Mouse (Mus musculus) intestine, postnatal 0 days (tissue): ENCODE data around the gene Zfp791. TPM values are rescaled to one million over a fixed set of nuclear protein-coding genes. Genes with fewer than 3 reads are reported as not detected.

ENCODE experiments used
- ATAC-seq: fragments of 200-750 bp; cut with Nextera tagmentation; 2 replicates; pipeline ENCODE4 v1.8.0; 2017; ENCODE audit warnings: mild to moderate bottlenecking, moderate TSS enrichment, moderate library complexity
- H3K27ac ChIP-seq: fragments of 300-500 bp; sonication (generic); 2 replicates; pipeline ENCODE4 v1.5.1; 2014; ENCODE audit warnings: mild to moderate bottlenecking, low read depth, low read length, moderate library complexity
- H3K27me3 ChIP-seq: fragments of 300-500 bp; sonication (generic); replicated peaks from 2 replicates; pipeline ENCODE4 v1.6.1; 2014; ENCODE audit warnings: low read length, mixed read lengths; ENCODE audit not compliant: control insufficient read depth, insufficient read depth
- H3K36me3 ChIP-seq: fragments of 300-500 bp; sonication (generic); 2 replicates; pipeline ENCODE4 v1.6.1; 2014; ENCODE audit warnings: mild to moderate bottlenecking, moderate library complexity; ENCODE audit not compliant: control insufficient read depth, insufficient read depth
- H3K4me1 ChIP-seq: fragments of 300-500 bp; sonication (generic); replicated peaks from 2 replicates; pipeline ENCODE4 v1.6.1; 2014; ENCODE audit warnings: antibody characterized with exemption, low read length, mixed read lengths; ENCODE audit not compliant: control insufficient read depth, insufficient read depth
- H3K4me2 ChIP-seq: fragments of 300-500 bp; sonication (generic); replicated peaks from 2 replicates; pipeline ENCODE4 v1.6.1; 2014; ENCODE audit warnings: low read depth, mild to moderate bottlenecking, moderate library complexity
- H3K4me3 ChIP-seq: fragments of 300-500 bp; sonication (generic); 2 replicates; pipeline ENCODE4 v1.5.1; 2014; ENCODE audit warnings: low read depth, low read length
- H3K9ac ChIP-seq: fragments of 300-500 bp; sonication (generic); 2 replicates; pipeline ENCODE4 v1.6.1; 2014; ENCODE audit warnings: mild to moderate bottlenecking, low read depth, low read length
- H3K9me3 ChIP-seq: fragments of 300-500 bp; sonication (generic); 2 replicates; pipeline ENCODE4 v1.6.1; 2016; ENCODE audit warnings: mixed run types; ENCODE audit not compliant: control insufficient read depth
- CTCF ChIP-seq: sonication (generic); IDR thresholded peaks from 2 replicates; pipeline ENCODE4 v1.5.1; 2016; ENCODE audit warnings: low read depth, mild to moderate bottlenecking, control low read depth, antibody characterized with exemption, moderate library complexity
- WGBS: fragments of 180-500 bp; shearing (Covaris S2); extraction: QIAGEN DNeasy Blood & Tissue Kit; methylation state at CpG from one replicate; pipeline ENCODE4 v1.1.7; 2014; 5-methylcytosine and 5-hydroxymethylcytosine counted together
- polyA plus RNA-seq: library from polyadenylated mRNA; unstranded; fragments of >200 nt; fragmentation: Nextera tagmentation; extraction: Ambion mirVana; gene quantifications from 2 replicates; pipeline ENCODE4 v1.2.1, GENCODE M21; 2015

Gene Zfp791
- polyA plus RNA-seq, 1 experiment from 2014 or later, result 1.4 TPM

DNA sequence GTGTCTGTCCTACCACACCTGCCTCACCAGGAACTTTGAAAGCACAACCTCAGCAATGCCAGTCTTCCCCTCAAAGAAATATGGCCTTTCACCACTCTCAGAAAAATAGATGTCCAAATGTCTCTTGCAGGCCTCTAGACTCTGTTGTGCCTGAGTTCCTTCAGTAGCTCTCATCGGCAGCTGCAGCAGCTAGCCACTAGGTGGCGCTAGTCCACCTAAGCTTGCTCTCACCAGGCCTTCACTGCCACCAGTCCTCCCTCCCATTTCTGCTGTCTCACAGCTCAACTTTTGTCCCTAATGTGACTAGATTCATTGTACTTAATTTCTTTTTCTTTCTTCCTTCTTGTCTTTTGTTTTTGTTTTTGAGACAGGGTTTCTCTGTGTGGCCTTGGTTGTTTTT lies 45.9 kb downstream of the Zfp791 start:
- H3K9me3 ChIP-seq, result no peaks in the 10 kb centered on the region
- no peak overlapping the region for H3K4me2 ChIP-seq
- 0% methylated on average over 2 of the region's 2 CpGs for WGBS
- H3K4me1 ChIP-seq, result no peaks in the 10 kb centered on the region; the same call in 1 of the 2 replicates
- TF ChIP-seq CTCF, result peak; percentile 98
- H3K27ac ChIP-seq, result peak overlapping the region; percentile 50; the same call in 1 of the 2 replicates
- no peak for ATAC-seq
- H3K27me3 ChIP-seq, result no peaks in the 10 kb centered on the region
- H3K4me3 ChIP-seq, result no peak overlapping the region
- peaks cover 39% of the 10 kb centered on the region for H3K36me3 ChIP-seq
- H3K9ac ChIP-seq, result no peak overlapping the region

- no peak overlapping the region for H3K4me2 ChIP-seq
- no peak for ATAC-seq
- TF ChIP-seq CTCF, result peak; percentile 71
- WGBS, result 69% methylated on average over 9 of the region's 9 CpGs
- H3K4me1 ChIP-seq, result no peaks in the 10 kb centered on the region; the same call in 1 of the 2 replicates
- peaks cover 39% of the 10 kb centered on the region for H3K36me3 ChIP-seq
- no peak overlapping the region for H3K27ac ChIP-seq
- H3K4me3 ChIP-seq, result no peak overlapping the region
- H3K27me3 ChIP-seq, result no peaks in the 10 kb centered on the region
- no peak overlapping the region for H3K9ac ChIP-seq
- H3K9me3 ChIP-seq, result no peaks in the 10 kb centered on the region
These were observed 46.9 kb downstream of the Zfp791 start for GRCm38 (mm10) chr8:85076001-85076400.

- Histone ChIP-seq H3K9ac (no peak overlapping the region), H3K9me3 (no peaks in the 10 kb centered on the region), H3K36me3 (peaks cover 39% of the 10 kb centered on the region), H3K4me2 (no peak overlapping the region), H3K4me1 (peaks cover 2% of the 10 kb centered on the region; the same call in 1 of the 2 replicates), H3K27ac (no peak overlapping the region), H3K4me3 (no peak overlapping the region), H3K27me3 (no peaks in the 10 kb centered on the region)
- WGBS, result 90% methylated on average over 10 of the region's 10 CpGs
- TF ChIP-seq CTCF, result no peak
- no peak for ATAC-seq
These were observed 48.3 kb downstream of the Zfp791 start for GRCm38 (mm10) chr8:85074617-85075016.

DNA sequence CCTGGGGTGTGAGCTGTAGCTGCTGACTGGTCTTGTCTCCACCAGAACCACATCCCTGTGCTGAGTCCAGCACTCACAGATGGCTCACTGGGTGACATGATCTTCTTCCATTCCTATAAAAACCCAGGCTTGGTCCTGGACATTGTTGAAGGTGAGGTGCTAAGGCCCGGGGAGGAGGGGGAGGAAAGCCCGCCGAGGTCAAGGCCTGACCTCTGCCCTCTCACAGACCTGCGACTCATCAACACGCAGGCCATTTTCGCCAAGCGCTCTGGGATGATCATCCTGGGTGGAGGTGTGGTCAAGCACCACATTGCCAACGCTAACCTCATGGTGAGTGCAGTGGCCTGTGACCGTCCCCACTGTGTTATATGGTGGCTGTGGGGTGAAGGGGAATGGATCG lies 48.7 kb downstream of the Zfp791 start:
- WGBS, result 63% methylated on average over 10 of the region's 10 CpGs
- ATAC-seq, result no peak

GRCm38 (mm10) chr8:85073041-85073612 lies 49.8 kb downstream of the Zfp791 start:
- H3K9ac ChIP-seq, result no peak overlapping the region
- H3K4me2 ChIP-seq, result no peak overlapping the region
- H3K36me3 ChIP-seq, result peaks cover 33% of the 10 kb centered on the region
- H3K4me1 ChIP-seq, result 0 out of 2 replicates have a peak, but pooled peaks cover 2% of the 10 kb centered on the region
- no peaks in the 10 kb centered on the region for H3K27me3 ChIP-seq
- H3K4me3 ChIP-seq, result no peak overlapping the region
- no peak for ATAC-seq
- no peak overlapping the region for H3K27ac ChIP-seq
- 94% methylated on average over 15 of the region's 15 CpGs for WGBS
- no peak for TF ChIP-seq CTCF
- no peaks in the 10 kb centered on the region for H3K9me3 ChIP-seq

More for the DNA sequence above, 48.7 kb downstream of the Zfp791 start:
- Histone ChIP-seq H3K36me3 (peaks cover 39% of the 10 kb centered on the region), H3K4me3 (no peak overlapping the region), H3K4me2 (no peak overlapping the region), H3K9ac (no peak overlapping the region), H3K4me1 (0 out of 2 replicates have a peak, but pooled peaks cover 2% of the 10 kb centered on the region), H3K9me3 (no peaks in the 10 kb centered on the region), H3K27ac (no peak overlapping the region), H3K27me3 (no peaks in the 10 kb centered on the region)
- TF ChIP-seq CTCF, result no peak

DNA sequence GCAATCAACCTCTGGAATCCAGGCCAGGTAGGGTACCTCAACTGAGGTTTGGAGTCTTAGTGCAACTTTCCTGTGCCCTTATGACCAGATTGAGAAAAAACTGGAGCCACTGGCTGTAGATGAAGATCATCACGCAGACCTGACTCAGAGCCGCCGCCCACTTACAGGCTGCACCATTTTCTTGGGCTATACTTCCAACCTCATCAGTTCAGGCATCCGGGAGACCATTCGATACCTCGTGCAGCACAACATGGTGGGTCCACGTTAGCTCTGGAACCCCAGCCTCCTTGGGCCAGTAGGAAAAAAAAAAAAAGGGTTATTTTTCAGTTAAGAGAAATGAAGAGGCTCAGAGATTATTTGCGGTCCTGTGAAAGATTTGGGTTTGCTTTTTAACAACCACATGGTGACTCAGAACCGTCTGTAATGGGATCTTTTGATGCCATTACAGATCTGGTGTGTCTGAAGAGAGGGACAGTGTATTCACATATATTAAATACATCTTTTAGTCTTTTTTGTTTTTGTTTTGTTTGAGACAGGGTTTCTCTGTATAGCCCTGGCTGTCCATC lies 50.4 kb downstream of the Zfp791 start:
- Histone ChIP-seq H3K36me3 (peaks cover 37% of the 10 kb centered on the region), H3K4me1 (0 out of 2 replicates have a peak, but pooled peaks cover 2% of the 10 kb centered on the region), H3K4me2 (peak overlapping the region; percentile 73), H3K4me3 (peak overlapping the region; percentile 76), H3K9ac (peak overlapping the region; percentile 84), H3K27ac (peak overlapping the region; percentile 95), H3K9me3 (no peaks in the 10 kb centered on the region), H3K27me3 (no peaks in the 10 kb centered on the region)
- ATAC-seq, result peak; percentile 2; the same call in 1 of the 2 replicates
- no peak for TF ChIP-seq CTCF
- WGBS, result 29% methylated on average over 9 of the region's 9 CpGs
